Mouse (Mus musculus) cortical plate, adult 2 months (tissue): ENCODE data around the gene Exoc3l4. TPM values are rescaled to one million over a fixed set of nuclear protein-coding genes. Genes with fewer than 3 reads are reported as not detected.

Experiments used
- H3K27ac ChIP-seq: fragments of 200-500 bp; 2 replicates; pipeline ENCODE4 v1.5.1; 2012; ENCODE audit warnings: low read length, control low read depth, inconsistent platforms; ENCODE audit not compliant: insufficient read depth
- H3K4me1 ChIP-seq: fragments of 200-500 bp; 2 replicates; pipeline ENCODE4 v1.6.1; 2011; ENCODE audit warnings: low read length; ENCODE audit not compliant: control insufficient read depth, insufficient read depth
- H3K4me3 ChIP-seq: fragments of 200-500 bp; 2 replicates; pipeline ENCODE4 v1.5.1; 2011; ENCODE audit warnings: mild to moderate bottlenecking, low read length, control low read depth; ENCODE audit not compliant: insufficient read depth
- CTCF ChIP-seq: fragments of 200-500 bp; IDR thresholded peaks from 2 replicates; pipeline ENCODE4 v1.5.1; 2011; ENCODE audit warnings: mild to moderate bottlenecking, control low read depth, low read length; ENCODE audit not compliant: insufficient read depth; ENCODE audit errors: extremely low read depth
- POLR2A ChIP-seq: fragments of 200-500 bp; IDR thresholded peaks from 2 replicates; pipeline ENCODE4 v1.6.1; 2011; ENCODE audit warnings: mild to moderate bottlenecking, low read length, control low read depth; ENCODE audit not compliant: insufficient read depth; ENCODE audit errors: extremely low read depth
- polyA plus RNA-seq: library from polyadenylated mRNA; depleted of rRNA; stranded (reverse); fragments of >200 nt; gene quantifications from 2 replicates; pipeline ENCODE4 v1.2.3, GENCODE M21; 2012; rRNA removed

The Exoc3l4 gene
- polyA plus RNA-seq, 1 experiment: 2.5 TPM

GRCm38 (mm10) chr12:111479917-111480316 lies 63.1 kb downstream of the Exoc3l4 start:
- Histone ChIP-seq H3K4me3 (no peak overlapping the region), H3K27ac (no peak overlapping the region), H3K4me1 (no peaks in the 10 kb centered on the region; the same call in 1 of the 2 replicates)
- TF ChIP-seq CTCF (peak; percentile 36; the same call in 1 of the 2 replicates), POLR2A (no peak)

Other genes starting within 250 kb of the Exoc3l4 start
- gene 4930595D18Rik, start 232.5 kb upstream of the Exoc3l4 start, polyA plus RNA-seq: not detected in 2 replicates
- 18.7 and 23.1 TPM in 2 replicates for gene Amn, start 145.9 kb upstream of the Exoc3l4 start, polyA plus RNA-seq
- gene Cdc42bpb, start 39.3 kb upstream of the Exoc3l4 start, polyA plus RNA-seq: 195 and 201 TPM in 2 replicates
- 0.45 and 1.4 TPM in 2 replicates for gene Lbhd2, start 10.2 kb upstream of the Exoc3l4 start, polyA plus RNA-seq
- gene Tnfaip2, start 25.5 kb downstream of the Exoc3l4 start, polyA plus RNA-seq: 0.66 and 0.79 TPM in 2 replicates
- 6.3 and 9.1 TPM in 2 replicates for gene Gm266, start 68.8 kb downstream of the Exoc3l4 start, polyA plus RNA-seq
- 149 and 160 TPM in 2 replicates for gene Eif5, start 121.0 kb downstream of the Exoc3l4 start, polyA plus RNA-seq
- 73.9 and 76.5 TPM in 2 replicates for gene Mark3, start 157.5 kb downstream of the Exoc3l4 start, polyA plus RNA-seq